Mouse (Mus musculus): Measurements from ENCODE around the gene Lrtm2. TPM values are rescaled to one million over a fixed set of nuclear protein-coding genes. Genes with fewer than 3 reads are reported as not detected.

Lrtm2 gene
- total and polyA plus RNA-seq, 2 experiments = under 0.01 to 0.17 TPM

DNA sequence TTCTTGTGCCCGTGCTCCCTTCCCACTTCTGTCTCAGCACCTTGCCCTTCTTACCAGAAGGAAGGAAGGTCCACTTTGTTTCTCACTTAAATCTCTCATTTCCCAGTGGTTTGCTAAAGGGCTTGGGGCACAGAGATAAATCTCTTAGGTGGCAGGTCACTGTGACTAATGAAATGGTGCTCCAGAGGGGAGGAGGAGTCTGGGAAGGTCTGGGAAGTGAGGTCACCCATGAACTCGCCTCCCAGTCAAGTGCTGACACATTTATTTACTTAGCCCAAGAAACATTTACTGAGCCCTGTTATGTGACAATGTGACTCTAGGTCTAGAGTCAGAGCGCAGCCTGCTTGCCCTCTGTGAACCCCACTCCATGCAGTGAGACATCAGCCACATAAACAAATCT, 2.6 kb upstream of the Lrtm2 start:
- Histone ChIP-seq H3K4me1 (ENCODE audit: control insufficient read depth, insufficient read depth, low read length) (no peaks in the 10 kb centered on the region), H3K27me3 (ENCODE audit: control insufficient read depth, insufficient read depth, low read length) (peaks cover 6% of the 10 kb centered on the region; the same call in 1 of the 2 replicates), H3K79me2 (ENCODE audit: control insufficient read depth, insufficient read depth, low read length) (no peaks in the 10 kb centered on the region), H3K36me3 (ENCODE audit: control insufficient read depth, insufficient read depth, low read length) (no peaks in the 10 kb centered on the region), H3K27ac (replicated peaks; ENCODE audit: insufficient read depth, low read depth, low read length) (no peak overlapping the region), H3K4me3 (ENCODE audit: insufficient read depth, low read depth, low read length) (no peak overlapping the region), H3K9ac (ENCODE audit: low read depth, low read length) (no peak overlapping the region)
- peak; percentile 9 for DNase-seq (ENCODE audit: extremely low read depth, low read depth, low spot score)
- 5% methylated on average over 3 of the region's 3 CpGs for WGBS
- TF ChIP-seq CTCF (IDR thresholded peaks at IDR 0.05; ENCODE audit: low read depth, low read length) = no peak
- no peak for TF ChIP-seq POLR2A (IDR thresholded peaks at IDR 0.05; ENCODE audit: extremely low read depth, insufficient read depth, low read length)

- no peak for DNase-seq (ENCODE audit: extremely low read depth, low read depth, low spot score)
- TF ChIP-seq CTCF (IDR thresholded peaks at IDR 0.05; ENCODE audit: low read depth, low read length) = no peak
- TF ChIP-seq POLR2A (IDR thresholded peaks at IDR 0.05; ENCODE audit: extremely low read depth, insufficient read depth, low read length) = no peak
- Histone ChIP-seq H3K9ac (ENCODE audit: low read depth, low read length) (no peak overlapping the region), H3K79me2 (ENCODE audit: control insufficient read depth, insufficient read depth, low read length) (no peaks in the 10 kb centered on the region), H3K4me3 (ENCODE audit: insufficient read depth, low read depth, low read length) (no peak overlapping the region), H3K4me1 (ENCODE audit: control insufficient read depth, insufficient read depth, low read length) (no peaks in the 10 kb centered on the region), H3K36me3 (ENCODE audit: control insufficient read depth, insufficient read depth, low read length) (no peaks in the 10 kb centered on the region), H3K27me3 (ENCODE audit: control insufficient read depth, insufficient read depth, low read length) (peaks cover 6% of the 10 kb centered on the region; the same call in 1 of the 2 replicates), H3K27ac (replicated peaks; ENCODE audit: insufficient read depth, low read depth, low read length) (no peak overlapping the region)
- 11% methylated on average over 1 of the region's 1 CpGs for WGBS
Measured at GRCm38 (mm10) chr6:119332111-119332510, 1.5 kb upstream of the Lrtm2 start.

DNA sequence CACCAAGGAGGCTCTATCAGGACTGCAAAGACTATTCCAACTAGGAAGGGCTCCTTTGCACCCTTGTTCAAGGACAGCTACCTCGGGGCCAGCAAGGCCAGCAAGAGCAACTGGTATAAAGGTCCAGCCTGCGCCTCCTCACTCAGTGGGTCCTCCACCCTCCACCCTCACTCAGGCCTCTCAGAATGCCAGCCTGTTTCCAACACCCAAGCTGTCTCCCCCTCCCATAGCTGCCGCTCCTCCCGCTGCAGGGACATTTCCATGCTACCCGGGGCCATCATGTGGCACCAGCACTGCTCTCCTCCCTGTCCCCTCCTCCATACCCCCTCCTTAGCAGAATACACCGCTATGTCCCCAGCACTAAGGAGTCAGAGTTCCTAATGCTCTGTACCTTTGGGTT, 630 bp downstream of the Lrtm2 start:
- no peak for DNase-seq (ENCODE audit: extremely low read depth, low read depth, low spot score)
- no peaks in the 10 kb centered on the region for H3K4me1 ChIP-seq (ENCODE audit: control insufficient read depth, insufficient read depth, low read length)
- peaks cover 6% of the 10 kb centered on the region; the same call in 1 of the 2 replicates for H3K27me3 ChIP-seq (ENCODE audit: control insufficient read depth, insufficient read depth, low read length)
- no peak overlapping the region for H3K27ac ChIP-seq (replicated peaks; ENCODE audit: insufficient read depth, low read depth, low read length)
- WGBS = 19% methylated on average over 6 of the region's 6 CpGs
- H3K79me2 ChIP-seq (ENCODE audit: control insufficient read depth, insufficient read depth, low read length) = no peaks in the 10 kb centered on the region
- no peaks in the 10 kb centered on the region for H3K36me3 ChIP-seq (ENCODE audit: control insufficient read depth, insufficient read depth, low read length)
- no peak for TF ChIP-seq POLR2A (IDR thresholded peaks at IDR 0.05; ENCODE audit: extremely low read depth, insufficient read depth, low read length)
- no peak for TF ChIP-seq CTCF (IDR thresholded peaks at IDR 0.05; ENCODE audit: low read depth, low read length)
- H3K9ac ChIP-seq (ENCODE audit: low read depth, low read length) = no peak overlapping the region
- no peak overlapping the region for H3K4me3 ChIP-seq (ENCODE audit: insufficient read depth, low read depth, low read length)

GRCm38 (mm10) chr6:119329215-119329714, 1.3 kb downstream of the Lrtm2 start:
- 9% methylated on average over 8 of the region's 8 CpGs for WGBS
- no peak for TF ChIP-seq CTCF (IDR thresholded peaks at IDR 0.05; ENCODE audit: low read depth, low read length)
- no peak for TF ChIP-seq POLR2A (IDR thresholded peaks at IDR 0.05; ENCODE audit: extremely low read depth, insufficient read depth, low read length)
- Histone ChIP-seq H3K4me3 (ENCODE audit: insufficient read depth, low read depth, low read length) (no peak overlapping the region), H3K4me1 (ENCODE audit: control insufficient read depth, insufficient read depth, low read length) (no peaks in the 10 kb centered on the region), H3K27me3 (ENCODE audit: control insufficient read depth, insufficient read depth, low read length) (peaks cover 6% of the 10 kb centered on the region; the same call in 1 of the 2 replicates), H3K79me2 (ENCODE audit: control insufficient read depth, insufficient read depth, low read length) (no peaks in the 10 kb centered on the region), H3K9ac (ENCODE audit: low read depth, low read length) (no peak overlapping the region), H3K27ac (replicated peaks; ENCODE audit: insufficient read depth, low read depth, low read length) (no peak overlapping the region), H3K36me3 (ENCODE audit: control insufficient read depth, insufficient read depth, low read length) (no peaks in the 10 kb centered on the region)
- no peak for DNase-seq (ENCODE audit: extremely low read depth, low read depth, low spot score)

DNA sequence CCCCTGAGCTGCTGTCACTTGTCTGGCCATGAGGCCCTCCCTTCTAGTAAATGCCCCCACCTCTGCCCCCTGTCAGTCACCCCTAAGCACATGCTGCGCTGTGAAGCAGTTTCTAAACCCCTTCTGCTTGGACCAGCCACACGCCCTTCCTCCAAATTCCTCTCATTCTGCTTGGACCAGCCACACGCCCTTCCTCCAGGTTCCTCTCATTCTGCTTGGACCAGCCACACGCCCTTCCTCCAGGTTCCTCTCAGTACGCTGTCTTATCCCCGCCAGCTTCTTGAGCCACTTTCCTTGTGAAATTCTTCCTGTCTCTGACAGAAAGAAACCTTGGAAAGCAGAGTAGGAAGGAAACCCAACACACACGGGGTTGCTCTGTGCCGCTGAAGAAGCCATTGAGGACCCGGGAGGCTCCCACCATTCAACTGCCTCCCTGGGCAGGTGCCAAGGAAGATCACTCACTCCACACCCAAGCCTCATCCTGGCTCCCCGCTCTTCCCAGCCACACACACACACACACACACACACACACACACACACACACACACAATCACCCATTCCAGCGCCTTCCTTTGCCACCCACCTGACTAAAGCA, 1.9 kb downstream of the Lrtm2 start:
- TF ChIP-seq CTCF (IDR thresholded peaks at IDR 0.05; ENCODE audit: low read depth, low read length) = no peak
- TF ChIP-seq POLR2A (IDR thresholded peaks at IDR 0.05; ENCODE audit: extremely low read depth, insufficient read depth, low read length) = no peak
- DNase-seq (ENCODE audit: extremely low read depth, low read depth, low spot score) = no peak
- Histone ChIP-seq H3K27ac (replicated peaks; ENCODE audit: insufficient read depth, low read depth, low read length) (no peak overlapping the region), H3K27me3 (ENCODE audit: control insufficient read depth, insufficient read depth, low read length) (peaks cover 6% of the 10 kb centered on the region; the same call in 1 of the 2 replicates), H3K79me2 (ENCODE audit: control insufficient read depth, insufficient read depth, low read length) (no peaks in the 10 kb centered on the region), H3K4me3 (ENCODE audit: insufficient read depth, low read depth, low read length) (no peak overlapping the region), H3K9ac (ENCODE audit: low read depth, low read length) (no peak overlapping the region), H3K4me1 (ENCODE audit: control insufficient read depth, insufficient read depth, low read length) (no peaks in the 10 kb centered on the region), H3K36me3 (ENCODE audit: control insufficient read depth, insufficient read depth, low read length) (no peaks in the 10 kb centered on the region)
- WGBS = 30% methylated on average over 11 of the region's 11 CpGs

- H3K9ac ChIP-seq (ENCODE audit: low read depth, low read length) = no peak overlapping the region
Measured at GRCm38 (mm10) chr6:119326541-119326940, 4.0 kb downstream of the Lrtm2 start.

More at GRCm38 (mm10) chr6:119326541-119326940, 4.0 kb downstream of the Lrtm2 start:
- no peaks in the 10 kb centered on the region for H3K79me2 ChIP-seq (ENCODE audit: control insufficient read depth, insufficient read depth, low read length)
- no peak for TF ChIP-seq POLR2A (IDR thresholded peaks at IDR 0.05; ENCODE audit: extremely low read depth, insufficient read depth, low read length)
- no peak for TF ChIP-seq CTCF (IDR thresholded peaks at IDR 0.05; ENCODE audit: low read depth, low read length)
- peaks cover 6% of the 10 kb centered on the region; the same call in 1 of the 2 replicates for H3K27me3 ChIP-seq (ENCODE audit: control insufficient read depth, insufficient read depth, low read length)
- H3K27ac ChIP-seq (replicated peaks; ENCODE audit: insufficient read depth, low read depth, low read length) = no peak overlapping the region
- no peak for DNase-seq (ENCODE audit: extremely low read depth, low read depth, low spot score)
- H3K4me3 ChIP-seq (ENCODE audit: insufficient read depth, low read depth, low read length) = no peak overlapping the region
- H3K36me3 ChIP-seq (ENCODE audit: control insufficient read depth, insufficient read depth, low read length) = no peaks in the 10 kb centered on the region
- 40% methylated on average over 7 of the region's 7 CpGs for WGBS
- H3K4me1 ChIP-seq (ENCODE audit: control insufficient read depth, insufficient read depth, low read length) = no peaks in the 10 kb centered on the region
